Mouse (Mus musculus) left cerebral cortex, postnatal 4 days (tissue): ENCODE measurements around the gene Itprip. TPM values are rescaled to one million over a fixed set of nuclear protein-coding genes. Genes with fewer than 3 reads are reported as not detected.
A peak's percentile ranks its signal among the peaks of the same experiment; 100 is the strongest.

Experiments used
- DNase-seq: peaks from one replicate; pipeline ENCODE4 v3.0.0-alpha.2; 2022
- intact Hi-C: fragments of 180-260 bp; cut with DNase I; formaldehyde crosslinking; loops from one replicate; pipeline ENCODE4 v1.15.1; 2025
- total RNA-seq, 2 experiments: library from RNA; stranded (reverse); gene quantifications; 2 replicates each; pipeline ENCODE4 v1.2.3; 2021

The Itprip gene
- 1 to 10 TPM; 2.3 to 2.8 TPM for total RNA-seq

GRCm38 (mm10) chr19:47919126-47919965 is at the start of gene Itprip, which contains the start of gene Cfap43:
Gene Itprip, minus strand, starts transcription at chr19:47919299.
Gene Cfap43, minus strand, starts transcription at chr19:47919287.
- intact Hi-C loops, result no loop called here
- DNase-seq, result peak; percentile 68

- intact Hi-C loops, result no loop called here
- DNase-seq, result no peak
Observed at GRCm38 (mm10) chr19:47958181-47958580, 39.1 kb upstream of the Itprip start.

- DNase-seq, result no peak
- intact Hi-C loops, result no loop called here
Observed at GRCm38 (mm10) chr19:47953169-47953568, 34.1 kb upstream of the Itprip start.

- DNase-seq, result no peak
- intact Hi-C loops, result no loop called here
Observed at GRCm38 (mm10) chr19:47950946-47951345, 31.8 kb upstream of the Itprip start.

- peak; percentile 14 for DNase-seq
- intact Hi-C loops, result no loop called here
Observed at GRCm38 (mm10) chr19:47946821-47947465, 27.8 kb upstream of the Itprip start.

- no peak for DNase-seq
- intact Hi-C loops, result no loop called here
Observed at GRCm38 (mm10) chr19:47939361-47939760, 20.3 kb upstream of the Itprip start.

- peak; percentile 83 for DNase-seq
- intact Hi-C loops, result no loop called here
Observed at GRCm38 (mm10) chr19:47937443-47938406, 18.6 kb upstream of the Itprip start, which contains the start of gene Cfap58. Gene Cfap58, plus strand, starts transcription at chr19:47937675.

GRCm38 (mm10) chr19:47936938-47937337 is 17.8 kb upstream of the Itprip start:
- DNase-seq, result no peak
- intact Hi-C loops, result no loop called here

GRCm38 (mm10) chr19:47936490-47936889 is 17.4 kb upstream of the Itprip start:
- intact Hi-C loops, result no loop called here
- DNase-seq, result no peak

GRCm38 (mm10) chr19:47935530-47935929 is 16.4 kb upstream of the Itprip start:
- intact Hi-C loops, result no loop called here
- DNase-seq, result no peak

- DNase-seq, result no peak
- intact Hi-C loops, result no loop called here
Observed at GRCm38 (mm10) chr19:47934636-47935238, 15.6 kb upstream of the Itprip start.

- no peak for DNase-seq
- intact Hi-C loops, result no loop called here
Observed at GRCm38 (mm10) chr19:47934146-47934545, 15.0 kb upstream of the Itprip start.

GRCm38 (mm10) chr19:47931982-47932638 is 13.0 kb upstream of the Itprip start:
- peak; percentile 15 for DNase-seq
- intact Hi-C loops, result loop anchor here (2.0 kb wide), 1 partner anchor 49 kb away; no protein-coding TSS in a partner anchor

- intact Hi-C loops, result no loop called here
Observed at GRCm38 (mm10) chr19:47929043-47929442, 9.9 kb upstream of the Itprip start.

GRCm38 (mm10) chr19:47927032-47927431 is 7.9 kb upstream of the Itprip start:
- intact Hi-C loops, result no loop called here
- no peak for DNase-seq

More at GRCm38 (mm10) chr19:47929043-47929442, 9.9 kb upstream of the Itprip start:
- no peak for DNase-seq

GRCm38 (mm10) chr19:47925819-47926218 is 6.7 kb upstream of the Itprip start:
- DNase-seq, result no peak
- intact Hi-C loops, result no loop called here

- DNase-seq, result no peak
- intact Hi-C loops, result no loop called here
Observed at GRCm38 (mm10) chr19:47919966-47920375, 872 bp upstream of the Itprip start.

- intact Hi-C loops, result no loop called here
- no peak for DNase-seq
Observed at GRCm38 (mm10) chr19:47918455-47919101, 521 bp downstream of the Itprip start.

- no peak for DNase-seq
- intact Hi-C loops, result no loop called here
Observed at GRCm38 (mm10) chr19:47918016-47918415, 1.1 kb downstream of the Itprip start.
